Mouse (Mus musculus): ENCODE data around the gene Nkain2.
"Not testable (repeated sequence)": the region's sequence is repeated elsewhere in the genome, so short reads cannot be mapped to it uniquely, and the experiment has no call there.

The Nkain2 gene

DNA sequence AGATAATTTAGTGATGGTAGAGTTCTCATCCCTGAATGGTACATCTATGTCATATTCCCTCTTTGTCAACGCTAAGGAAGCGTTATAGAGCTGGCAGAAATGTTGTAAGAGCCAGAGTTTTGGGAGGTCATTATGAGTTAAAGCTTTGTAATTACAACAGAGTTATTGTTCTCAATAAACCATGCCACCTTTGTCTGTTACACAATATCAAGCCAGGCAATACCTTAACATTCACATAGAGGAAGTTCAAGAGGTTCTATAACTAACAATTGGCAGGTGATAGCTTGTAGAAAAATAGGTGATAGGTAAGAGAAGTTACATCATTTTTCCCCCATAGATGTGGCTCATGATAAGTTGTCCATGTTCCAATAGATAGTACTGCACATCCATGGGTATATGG is 832.0 kb downstream of the Nkain2 start:
- H3K27me3 ChIP-seq (ENCODE audit: control insufficient read depth, insufficient read depth, low read length, poor library complexity, severe bottlenecking) = no peaks in the 10 kb centered on the region
- DNase-seq (ENCODE audit: low read depth, low spot score) = no peak
- H3K36me3 ChIP-seq (ENCODE audit: control insufficient read depth, insufficient read depth, low read length, poor library complexity, severe bottlenecking) = no peaks in the 10 kb centered on the region

- no peaks in the 10 kb centered on the region for H3K27me3 ChIP-seq (ENCODE audit: control insufficient read depth, insufficient read depth, low read length, poor library complexity, severe bottlenecking)
- no peaks in the 10 kb centered on the region for H3K36me3 ChIP-seq (ENCODE audit: control insufficient read depth, insufficient read depth, low read length, poor library complexity, severe bottlenecking)
- DNase-seq (ENCODE audit: low read depth, low spot score) = no peak
Observed at GRCm38 (mm10) chr10:32052546-32053295, 837.5 kb downstream of the Nkain2 start.

- Histone ChIP-seq H3K36me3 (ENCODE audit: control insufficient read depth, insufficient read depth, low read length, poor library complexity, severe bottlenecking) (no peaks in the 10 kb centered on the region), H3K27me3 (ENCODE audit: control insufficient read depth, insufficient read depth, low read length, poor library complexity, severe bottlenecking) (no peaks in the 10 kb centered on the region)
- DNase-seq (ENCODE audit: low read depth, low spot score) = no peak
Observed at GRCm38 (mm10) chr10:32052045-32052444, 838.2 kb downstream of the Nkain2 start.

GRCm38 (mm10) chr10:32029996-32030395 is 860.3 kb downstream of the Nkain2 start:
- Histone ChIP-seq H3K27me3 (ENCODE audit: control insufficient read depth, insufficient read depth, low read length, poor library complexity, severe bottlenecking) (no peaks in the 10 kb centered on the region), H3K36me3 (ENCODE audit: control insufficient read depth, insufficient read depth, low read length, poor library complexity, severe bottlenecking) (no peaks in the 10 kb centered on the region)
- DNase-seq (ENCODE audit: low read depth, low spot score) = no peak

DNA sequence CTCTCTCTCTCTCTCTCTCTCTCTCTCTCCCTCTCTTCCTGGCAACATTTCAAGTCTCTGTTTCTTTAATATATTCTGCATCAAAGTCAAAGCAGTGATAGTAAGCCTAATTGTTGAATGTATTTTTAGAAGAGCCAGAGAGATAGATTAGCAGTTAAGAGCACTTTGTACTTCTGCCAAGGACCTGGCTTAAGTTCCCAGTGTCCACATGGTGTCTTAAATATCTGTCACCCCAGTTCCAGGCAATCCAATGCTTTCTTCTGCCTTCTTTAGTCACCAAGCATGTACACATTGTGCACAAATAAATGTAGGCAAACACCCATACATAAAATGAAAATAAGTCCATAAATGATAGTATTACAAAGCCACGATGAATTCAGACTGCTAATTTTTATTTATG is 871.9 kb downstream of the Nkain2 start:
- Histone ChIP-seq H3K27me3 (ENCODE audit: control insufficient read depth, insufficient read depth, low read length, poor library complexity, severe bottlenecking) (no peaks in the 10 kb centered on the region), H3K36me3 (ENCODE audit: control insufficient read depth, insufficient read depth, low read length, poor library complexity, severe bottlenecking) (no peaks in the 10 kb centered on the region)
- DNase-seq (ENCODE audit: low read depth, low spot score) = no peak

DNA sequence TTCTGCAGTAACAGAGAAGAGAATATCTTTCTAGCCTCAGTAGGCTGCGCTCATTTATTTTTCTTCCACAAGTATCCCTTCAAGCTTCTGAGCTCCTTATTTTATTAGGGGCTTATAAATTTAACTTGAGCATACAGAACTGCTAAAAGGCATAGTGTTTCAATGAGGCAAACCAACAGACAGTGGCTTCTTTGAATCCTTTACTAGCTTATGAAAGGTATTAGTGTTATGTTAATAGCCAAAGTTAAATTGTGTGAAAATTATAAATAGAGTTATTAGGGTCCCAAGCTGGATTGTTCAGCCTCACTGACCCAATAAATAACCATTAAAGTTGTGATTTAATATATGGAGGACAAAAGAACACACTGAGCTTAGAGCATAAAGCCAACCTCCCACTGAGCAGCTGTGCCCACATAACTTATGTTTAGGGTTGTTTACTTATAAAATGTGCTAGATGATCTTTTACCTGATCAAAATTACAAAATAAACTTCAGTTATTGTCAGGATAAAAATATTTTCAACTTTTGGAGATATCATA is 889.0 kb downstream of the Nkain2 start:
- Histone ChIP-seq H3K27me3 (ENCODE audit: control insufficient read depth, insufficient read depth, low read length, poor library complexity, severe bottlenecking) (no peaks in the 10 kb centered on the region), H3K36me3 (ENCODE audit: control insufficient read depth, insufficient read depth, low read length, poor library complexity, severe bottlenecking) (no peaks in the 10 kb centered on the region)
- no peak for DNase-seq (ENCODE audit: low read depth, low spot score)

GRCm38 (mm10) chr10:31993205-31993604 is 897.1 kb downstream of the Nkain2 start:
- no peak for DNase-seq (ENCODE audit: low read depth, low spot score)
- Histone ChIP-seq H3K36me3 (ENCODE audit: control insufficient read depth, insufficient read depth, low read length, poor library complexity, severe bottlenecking) (no peaks in the 10 kb centered on the region), H3K27me3 (ENCODE audit: control insufficient read depth, insufficient read depth, low read length, poor library complexity, severe bottlenecking) (no peaks in the 10 kb centered on the region)

- Histone ChIP-seq H3K36me3 (ENCODE audit: control insufficient read depth, insufficient read depth, low read length, poor library complexity, severe bottlenecking) (no peaks in the 10 kb centered on the region), H3K27me3 (ENCODE audit: control insufficient read depth, insufficient read depth, low read length, poor library complexity, severe bottlenecking) (no peaks in the 10 kb centered on the region)
- no peak for DNase-seq (ENCODE audit: low read depth, low spot score)
Observed at GRCm38 (mm10) chr10:31978387-31978786, 911.9 kb downstream of the Nkain2 start.

- no peaks in the 10 kb centered on the region for H3K27me3 ChIP-seq (ENCODE audit: control insufficient read depth, insufficient read depth, low read length, poor library complexity, severe bottlenecking)
- H3K36me3 ChIP-seq (ENCODE audit: control insufficient read depth, insufficient read depth, low read length, poor library complexity, severe bottlenecking) = no peaks in the 10 kb centered on the region
- no peak for DNase-seq (ENCODE audit: low read depth, low spot score)
Observed at GRCm38 (mm10) chr10:31947178-31947726, 943.0 kb downstream of the Nkain2 start.

DNA sequence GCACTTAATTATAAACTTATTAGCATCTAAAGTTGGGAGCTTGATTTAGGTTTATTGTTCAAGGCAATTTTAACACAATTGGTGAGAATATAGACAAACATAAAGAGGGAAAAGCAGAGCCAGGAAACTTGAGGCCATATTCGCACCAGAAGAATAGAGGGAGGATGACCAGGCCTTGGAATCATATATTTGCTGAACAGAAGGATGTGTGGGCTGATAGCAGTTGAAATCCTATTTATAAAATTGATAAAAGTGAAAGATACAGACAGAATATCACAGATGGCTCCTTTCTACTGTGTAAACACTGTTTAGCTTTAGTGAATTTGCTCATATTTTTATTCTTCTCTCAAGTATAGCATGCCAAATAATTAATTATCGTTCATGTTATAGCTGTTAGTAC is 958.3 kb downstream of the Nkain2 start:
- H3K27me3 ChIP-seq (ENCODE audit: control insufficient read depth, insufficient read depth, low read length, poor library complexity, severe bottlenecking) = no peaks in the 10 kb centered on the region
- DNase-seq (ENCODE audit: low read depth, low spot score) = no peak
- no peaks in the 10 kb centered on the region for H3K36me3 ChIP-seq (ENCODE audit: control insufficient read depth, insufficient read depth, low read length, poor library complexity, severe bottlenecking)

- no peaks in the 10 kb centered on the region for H3K27me3 ChIP-seq (ENCODE audit: control insufficient read depth, insufficient read depth, low read length, poor library complexity, severe bottlenecking)
- no peaks in the 10 kb centered on the region for H3K36me3 ChIP-seq (ENCODE audit: control insufficient read depth, insufficient read depth, low read length, poor library complexity, severe bottlenecking)
- DNase-seq (ENCODE audit: low read depth, low spot score) = no peak
Observed at GRCm38 (mm10) chr10:31927657-31928056, 962.6 kb downstream of the Nkain2 start.

DNA sequence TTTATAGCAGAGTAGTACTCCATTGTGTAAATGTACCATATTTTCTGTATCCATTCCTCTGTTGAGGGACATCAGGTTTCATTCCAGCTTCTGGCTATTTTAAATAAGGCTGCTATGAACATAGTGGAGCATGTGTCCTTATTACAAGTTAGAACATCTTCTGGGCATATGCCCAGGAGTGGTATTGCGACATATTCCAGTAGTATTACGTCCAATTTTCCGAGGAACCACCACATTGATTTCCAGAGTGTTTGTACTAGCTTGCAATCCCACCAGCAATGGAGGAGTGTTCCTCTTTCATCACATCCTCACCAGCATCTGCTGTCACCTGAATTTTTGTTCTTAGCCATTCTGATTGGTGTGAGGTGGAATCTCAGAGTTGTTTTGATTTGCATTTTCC is 969.4 kb downstream of the Nkain2 start:
- not testable (repeated sequence) for H3K27me3 ChIP-seq (ENCODE audit: control insufficient read depth, insufficient read depth, low read length, poor library complexity, severe bottlenecking); DNase-seq (ENCODE audit: low read depth, low spot score); H3K36me3 ChIP-seq (ENCODE audit: control insufficient read depth, insufficient read depth, low read length, poor library complexity, severe bottlenecking)

DNA sequence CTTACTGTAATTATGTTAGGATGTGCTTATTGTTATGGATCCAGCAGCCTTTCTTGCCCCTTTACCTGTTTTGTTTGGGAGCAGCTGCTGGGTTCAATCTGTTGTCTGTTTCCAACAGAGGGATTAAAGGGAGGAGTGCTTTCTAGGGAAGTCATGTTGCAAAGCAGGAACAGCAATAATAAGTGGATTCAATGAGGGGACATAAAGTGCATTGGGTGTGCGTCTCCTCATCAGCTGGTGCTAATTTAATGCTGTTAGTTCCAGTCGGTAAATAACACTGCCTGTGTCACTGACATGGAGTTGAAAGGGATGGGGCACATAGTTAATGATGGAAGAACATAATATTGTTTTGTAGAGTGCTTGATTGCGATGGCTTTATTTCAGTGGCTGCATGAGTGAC is 982.8 kb downstream of the Nkain2 start:
- no peaks in the 10 kb centered on the region for H3K36me3 ChIP-seq (ENCODE audit: control insufficient read depth, insufficient read depth, low read length, poor library complexity, severe bottlenecking)
- DNase-seq (ENCODE audit: low read depth, low spot score) = no peak
- H3K27me3 ChIP-seq (ENCODE audit: control insufficient read depth, insufficient read depth, low read length, poor library complexity, severe bottlenecking) = no peaks in the 10 kb centered on the region

GRCm38 (mm10) chr10:31899501-31899900 is 990.8 kb downstream of the Nkain2 start:
- no peak for DNase-seq (ENCODE audit: low read depth, low spot score)
- Histone ChIP-seq H3K36me3 (ENCODE audit: control insufficient read depth, insufficient read depth, low read length, poor library complexity, severe bottlenecking) (no peaks in the 10 kb centered on the region), H3K27me3 (ENCODE audit: control insufficient read depth, insufficient read depth, low read length, poor library complexity, severe bottlenecking) (no peaks in the 10 kb centered on the region)

GRCm38 (mm10) chr10:31873323-31873895 is 1016.9 kb downstream of the Nkain2 start:
- Histone ChIP-seq H3K36me3 (ENCODE audit: control insufficient read depth, insufficient read depth, low read length, poor library complexity, severe bottlenecking) (no peaks in the 10 kb centered on the region), H3K27me3 (ENCODE audit: control insufficient read depth, insufficient read depth, low read length, poor library complexity, severe bottlenecking) (no peaks in the 10 kb centered on the region)
- DNase-seq (ENCODE audit: low read depth, low spot score) = no peak

Measured in splenic B cell, adult 2 months (primary cell).